Mouse (Mus musculus) cerebellum, adult 2 months (tissue): ENCODE measurements around the gene Gm49711.

Source experiments
- CTCF ChIP-seq: fragments of 200-500 bp; IDR thresholded peaks from 2 replicates; pipeline ENCODE4 v1.5.1; 2011; ENCODE audit warnings: low read depth, mild to moderate bottlenecking, control low read depth, low read length, moderate library complexity, borderline replicate concordance; ENCODE audit not compliant: insufficient read depth
- POLR2A ChIP-seq: fragments of 200-500 bp; IDR thresholded peaks from 2 replicates; pipeline ENCODE4 v1.6.1; 2011; ENCODE audit warnings: low read length, control low read depth, borderline replicate concordance; ENCODE audit not compliant: insufficient read depth

GRCm38 (mm10) chr16:92070338-92070737 is 12.2 kb downstream of the Gm49711 start:
- no peak for TF ChIP-seq CTCF
- no peak for TF ChIP-seq POLR2A
